Mouse (Mus musculus): ENCODE data around the gene Ier5. TPM values are rescaled to one million over a fixed set of nuclear protein-coding genes. Genes with fewer than 3 reads are reported as not detected.
A peak's percentile ranks its signal among the peaks of the same experiment; 100 is the strongest.

Ier5 gene
- total RNA-seq, 1 experiment from 2014 or later = 273 TPM

GRCm38 (mm10) chr1:155084839-155085238, 14.6 kb downstream of the Ier5 start:
- no peak for ATAC-seq (ENCODE audit: extremely low read depth, insufficient number of reproducible peaks, low FRiP score, poor library complexity, severe bottlenecking)

DNA sequence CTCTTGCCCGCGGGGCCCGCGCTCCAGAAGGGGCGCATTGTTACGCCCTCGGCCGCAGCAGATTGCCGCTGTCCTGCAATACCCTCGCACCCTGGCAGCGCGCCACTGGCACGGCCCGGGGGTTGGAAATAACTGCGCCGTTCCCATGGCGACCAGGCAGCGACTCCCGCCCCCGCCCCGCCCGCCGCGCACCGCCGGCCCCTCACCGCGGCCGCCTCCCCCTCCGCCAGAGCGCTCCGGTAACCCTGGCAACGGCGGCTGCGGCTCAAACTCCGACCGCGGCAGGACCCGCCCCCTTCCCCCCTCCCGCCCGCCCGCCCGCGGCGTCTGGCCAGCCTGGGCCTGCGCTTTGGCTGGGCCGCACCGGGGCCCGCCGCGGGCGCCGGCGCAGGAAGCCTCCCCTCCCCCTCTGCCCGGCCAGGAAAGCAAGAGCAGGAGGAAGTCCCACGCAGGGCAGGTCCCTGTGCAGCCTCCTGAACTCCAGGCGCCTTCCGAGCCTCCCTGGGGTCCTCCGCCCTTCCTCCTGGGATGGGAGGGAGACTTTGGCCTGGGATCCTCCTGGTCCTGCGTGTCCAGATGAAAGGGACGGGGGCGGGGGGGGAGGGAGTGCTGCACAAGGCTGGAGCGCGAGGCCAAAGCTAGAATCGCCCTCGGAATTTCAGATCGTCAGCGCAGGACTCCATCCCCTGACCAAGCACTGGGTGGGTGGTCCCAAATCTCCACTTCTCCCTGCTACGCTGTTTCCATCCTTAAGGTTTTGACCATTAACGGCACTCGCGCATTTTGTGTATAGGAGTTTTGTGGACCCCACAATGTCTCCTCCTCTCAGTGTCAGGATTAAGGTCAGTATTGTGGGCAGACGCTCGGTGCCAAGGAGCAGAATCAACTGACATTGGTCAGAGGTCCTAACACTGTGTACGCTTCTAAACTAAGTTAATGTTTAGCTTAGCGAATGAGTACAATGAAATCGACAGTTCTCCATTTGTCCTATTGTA, 15.9 kb downstream of the Ier5 start:
- ATAC-seq (ENCODE audit: extremely low read depth, insufficient number of reproducible peaks, low FRiP score, poor library complexity, severe bottlenecking) = peak; percentile 82

GRCm38 (mm10) chr1:155082965-155083268, 16.5 kb downstream of the Ier5 start:
- no peak for ATAC-seq (ENCODE audit: extremely low read depth, insufficient number of reproducible peaks, low FRiP score, poor library complexity, severe bottlenecking)

DNA sequence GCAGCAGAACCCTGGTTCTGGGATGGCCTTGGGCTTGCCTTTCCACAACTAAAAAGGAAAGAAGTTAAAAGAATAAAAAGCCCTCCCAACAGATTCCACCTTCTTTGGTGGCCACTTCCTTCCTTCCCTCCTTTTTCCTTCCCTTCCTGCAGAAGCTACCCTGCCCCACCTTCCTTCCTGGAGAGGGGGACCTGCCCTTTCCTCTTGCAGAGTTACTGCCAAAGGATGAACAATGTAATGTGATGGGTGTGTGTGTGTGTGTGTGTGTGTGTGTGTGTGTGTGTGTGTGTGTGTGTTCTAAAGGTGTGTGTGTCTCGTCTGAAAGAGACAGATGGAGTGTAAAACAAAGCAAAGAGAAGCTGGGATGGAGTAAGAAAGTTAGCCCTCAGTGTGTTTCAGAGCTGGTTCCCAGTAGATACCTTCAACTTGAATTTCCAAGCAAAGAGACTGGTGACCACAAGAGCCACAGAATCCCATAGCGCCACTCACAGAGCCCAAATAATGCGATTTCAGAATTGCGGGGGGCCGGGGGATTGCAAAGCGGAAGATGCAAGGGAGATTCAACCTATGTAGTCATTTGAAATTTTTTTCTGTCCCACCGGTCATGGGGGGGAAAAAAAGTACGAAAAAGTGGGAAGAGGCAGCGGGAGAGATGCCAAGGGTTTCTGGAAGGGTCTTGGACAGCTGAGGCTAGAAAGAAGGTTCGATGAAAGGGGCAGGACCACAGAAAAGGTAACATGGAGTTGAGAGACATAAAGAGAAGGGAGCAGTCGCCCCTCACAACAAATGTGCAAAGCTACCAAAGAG, 17.1 kb downstream of the Ier5 start:
- no peak for ATAC-seq (ENCODE audit: extremely low read depth, insufficient number of reproducible peaks, low FRiP score, poor library complexity, severe bottlenecking)

DNA sequence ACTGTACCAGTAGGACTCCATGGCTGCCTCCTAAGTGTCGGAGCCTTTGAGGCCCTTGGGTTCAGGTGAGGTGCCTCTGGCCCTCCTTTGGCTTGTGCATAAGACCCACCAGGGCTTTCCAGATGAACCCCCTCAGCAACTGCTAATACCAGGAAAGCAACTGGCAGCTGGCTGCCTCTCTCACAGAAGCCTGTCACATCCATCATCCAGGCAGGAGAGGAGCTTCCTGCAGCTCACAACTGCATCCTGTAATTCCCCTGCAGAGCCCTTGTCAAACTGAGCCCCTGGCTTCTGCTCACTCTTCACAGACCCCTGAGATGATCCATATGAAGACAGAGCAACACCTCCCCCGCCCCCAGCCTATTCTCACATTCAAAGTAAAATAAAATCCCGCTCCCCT, 21.8 kb downstream of the Ier5 start:
- no peak for ATAC-seq (ENCODE audit: extremely low read depth, insufficient number of reproducible peaks, low FRiP score, poor library complexity, severe bottlenecking)

DNA sequence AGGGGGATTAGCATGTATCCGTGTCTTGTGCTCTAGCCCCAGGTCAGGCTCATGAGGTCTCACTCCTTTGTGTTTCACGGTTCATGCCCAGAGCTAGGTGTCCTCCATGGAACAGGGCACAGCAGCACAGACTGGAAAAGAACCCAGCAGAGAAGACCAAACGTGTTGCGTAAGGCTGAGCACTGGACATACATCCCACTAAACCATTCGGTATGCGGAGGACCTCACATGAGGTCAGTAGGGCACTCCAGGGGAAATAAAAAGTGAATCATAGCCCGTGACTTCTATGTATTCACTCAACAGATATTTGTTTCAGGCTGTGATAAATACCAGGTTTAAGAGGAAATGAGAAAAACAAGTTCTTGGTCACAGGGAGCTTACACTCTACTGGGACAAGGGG, 23.6 kb downstream of the Ier5 start:
- no peak for ATAC-seq (ENCODE audit: extremely low read depth, insufficient number of reproducible peaks, low FRiP score, poor library complexity, severe bottlenecking)

GRCm38 (mm10) chr1:155074856-155075255, 24.6 kb downstream of the Ier5 start:
- peak; percentile 59; the same call in 1 of the 2 replicates for ATAC-seq (ENCODE audit: extremely low read depth, insufficient number of reproducible peaks, low FRiP score, poor library complexity, severe bottlenecking)

DNA sequence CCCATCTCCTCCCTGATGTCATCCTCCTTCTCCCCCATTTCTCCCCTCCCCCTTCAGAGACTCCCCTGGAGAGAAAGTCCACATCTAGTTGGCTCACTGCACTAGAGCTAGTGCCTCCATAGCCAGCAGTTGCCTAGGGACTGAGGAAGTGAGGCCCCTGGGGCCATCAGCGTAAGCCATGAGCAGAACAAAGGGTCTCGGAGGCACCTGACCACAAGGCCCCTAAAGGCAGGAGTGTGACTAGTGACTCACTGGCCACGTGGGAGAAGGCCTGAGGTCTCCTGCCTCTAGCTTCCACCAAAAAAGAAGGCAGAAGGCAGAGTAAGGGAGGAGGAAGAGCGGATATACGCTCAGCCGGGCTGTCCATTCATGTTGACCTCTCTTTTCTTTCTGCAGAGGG, 25.5 kb downstream of the Ier5 start:
- ATAC-seq (ENCODE audit: extremely low read depth, insufficient number of reproducible peaks, low FRiP score, poor library complexity, severe bottlenecking) = no peak

GRCm38 (mm10) chr1:155073133-155073532, 26.3 kb downstream of the Ier5 start:
- ATAC-seq (ENCODE audit: extremely low read depth, insufficient number of reproducible peaks, low FRiP score, poor library complexity, severe bottlenecking) = no peak

DNA sequence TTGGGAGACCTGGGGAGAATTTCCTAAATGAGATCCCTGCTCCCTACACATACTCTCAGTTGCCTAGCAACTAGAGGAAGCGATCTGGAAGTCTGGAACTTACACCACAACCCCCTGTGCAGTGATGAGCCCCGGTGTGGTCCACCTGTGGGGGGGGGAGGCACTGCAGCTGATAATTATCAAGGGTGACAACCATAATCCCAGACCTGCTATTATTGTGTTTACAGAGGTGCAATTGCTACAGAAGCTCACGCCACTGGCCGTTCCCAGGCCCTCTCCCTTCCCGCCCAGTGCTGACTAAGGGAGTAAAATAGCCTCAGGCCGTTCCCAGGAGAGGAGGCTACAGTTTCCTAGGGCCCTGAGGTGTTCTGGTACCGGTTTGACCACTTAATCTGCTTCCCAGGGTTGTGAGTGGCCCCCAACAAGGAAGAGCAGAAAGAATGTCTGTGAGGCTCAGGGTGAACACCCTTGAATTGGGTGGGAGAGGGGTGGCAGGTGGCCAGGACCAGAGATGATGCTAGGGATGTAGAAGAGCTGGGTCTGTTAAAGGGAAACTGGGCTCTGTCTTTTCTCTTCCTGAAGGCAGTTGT, 28.1 kb downstream of the Ier5 start:
- no peak for ATAC-seq (ENCODE audit: extremely low read depth, insufficient number of reproducible peaks, low FRiP score, poor library complexity, severe bottlenecking)

DNA sequence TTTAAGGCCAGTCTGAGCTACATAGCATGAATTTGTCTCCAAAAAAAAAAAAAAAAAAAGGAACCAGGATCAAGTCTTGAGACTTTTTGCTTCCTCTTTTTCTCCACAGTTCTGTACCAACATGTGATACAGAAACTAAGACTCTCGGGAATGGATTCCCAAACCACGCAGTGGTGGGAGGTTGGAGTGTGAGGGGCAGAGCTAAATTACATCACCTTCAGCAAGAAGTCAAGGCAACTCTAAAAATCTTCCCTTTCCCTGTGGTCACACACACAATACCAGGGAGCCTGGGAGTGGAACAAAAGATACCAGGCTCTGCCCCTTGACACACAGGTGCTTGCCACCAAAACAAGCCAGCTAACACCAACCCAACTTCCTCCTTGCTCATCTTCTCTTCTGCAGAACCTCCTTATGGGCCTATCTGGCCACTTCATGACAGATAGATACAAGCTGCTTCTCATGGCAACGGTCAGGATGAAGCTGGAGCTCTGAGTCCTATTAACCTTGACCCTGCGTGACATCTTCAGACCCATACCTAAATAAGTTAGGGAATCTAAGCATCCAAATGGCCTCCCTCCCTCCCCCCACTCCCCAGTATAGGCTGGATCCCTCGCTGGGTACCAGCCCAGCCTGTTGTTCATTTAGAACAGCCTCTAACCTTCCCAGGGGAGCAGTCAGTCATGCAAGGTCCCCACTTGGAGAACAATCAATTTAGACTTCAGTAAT, 28.7 kb downstream of the Ier5 start:
- peak; percentile 33 for ATAC-seq (ENCODE audit: extremely low read depth, insufficient number of reproducible peaks, low FRiP score, poor library complexity, severe bottlenecking)

- no peak for ATAC-seq (ENCODE audit: extremely low read depth, insufficient number of reproducible peaks, low FRiP score, poor library complexity, severe bottlenecking)
These were observed 29.7 kb downstream of the Ier5 start for GRCm38 (mm10) chr1:155069696-155070095.

DNA sequence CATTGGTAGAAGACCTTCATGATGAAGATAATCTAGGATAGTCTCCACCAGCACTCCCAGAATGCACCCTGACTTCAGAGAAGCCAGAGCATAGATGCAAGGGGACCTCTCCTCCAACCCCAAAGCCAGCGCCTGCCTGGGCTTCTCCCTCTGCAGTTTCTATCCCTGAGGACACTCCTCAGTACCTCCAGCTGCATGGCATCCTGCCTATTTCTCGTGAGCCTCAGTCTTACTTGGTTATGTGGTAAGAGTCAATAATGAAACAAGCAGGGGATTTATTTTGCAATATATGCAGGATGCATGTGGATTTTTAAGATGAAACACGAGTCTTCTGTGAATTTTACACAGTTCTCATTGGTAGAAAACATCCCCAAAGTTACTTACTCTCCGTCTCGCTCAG, 33.2 kb downstream of the Ier5 start:
- no peak for ATAC-seq (ENCODE audit: extremely low read depth, insufficient number of reproducible peaks, low FRiP score, poor library complexity, severe bottlenecking)

DNA sequence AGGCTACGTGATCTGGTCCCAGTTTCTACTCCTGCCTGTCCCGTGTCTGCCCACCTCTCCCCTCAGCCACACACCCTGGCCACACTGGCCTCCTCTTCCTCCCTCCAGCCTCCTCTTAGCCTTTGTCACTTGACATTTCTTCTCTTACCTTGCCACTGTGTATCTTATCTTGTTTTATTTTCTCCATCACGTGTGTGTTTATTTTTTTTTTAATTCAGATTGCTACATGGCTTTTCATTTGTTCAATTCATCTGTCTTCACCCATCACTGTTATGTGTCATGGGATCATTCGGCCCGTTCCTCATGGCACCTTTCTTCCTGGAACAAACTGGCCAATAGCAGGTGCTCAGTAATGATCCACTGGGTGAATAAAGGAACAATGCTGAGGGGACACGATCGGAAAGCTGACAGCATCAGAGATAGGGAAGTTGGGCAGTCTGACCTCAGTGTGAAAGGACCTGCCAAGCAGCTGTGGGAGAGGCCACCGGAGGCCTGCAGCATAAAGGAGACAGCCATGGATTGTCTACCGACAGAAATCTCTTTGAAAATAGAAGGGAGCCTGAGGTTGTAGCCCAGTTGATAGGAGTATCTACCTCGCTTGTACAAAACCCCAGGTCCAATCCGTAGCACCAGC, 34.3 kb downstream of the Ier5 start:
- ATAC-seq (ENCODE audit: extremely low read depth, insufficient number of reproducible peaks, low FRiP score, poor library complexity, severe bottlenecking) = peak; percentile 45; the same call in 1 of the 2 replicates

GRCm38 (mm10) chr1:155064649-155065048, 34.8 kb downstream of the Ier5 start:
- no peak for ATAC-seq (ENCODE audit: extremely low read depth, insufficient number of reproducible peaks, low FRiP score, poor library complexity, severe bottlenecking)

GRCm38 (mm10) chr1:155064111-155064510, 35.3 kb downstream of the Ier5 start:
- ATAC-seq (ENCODE audit: extremely low read depth, insufficient number of reproducible peaks, low FRiP score, poor library complexity, severe bottlenecking) = no peak

DNA sequence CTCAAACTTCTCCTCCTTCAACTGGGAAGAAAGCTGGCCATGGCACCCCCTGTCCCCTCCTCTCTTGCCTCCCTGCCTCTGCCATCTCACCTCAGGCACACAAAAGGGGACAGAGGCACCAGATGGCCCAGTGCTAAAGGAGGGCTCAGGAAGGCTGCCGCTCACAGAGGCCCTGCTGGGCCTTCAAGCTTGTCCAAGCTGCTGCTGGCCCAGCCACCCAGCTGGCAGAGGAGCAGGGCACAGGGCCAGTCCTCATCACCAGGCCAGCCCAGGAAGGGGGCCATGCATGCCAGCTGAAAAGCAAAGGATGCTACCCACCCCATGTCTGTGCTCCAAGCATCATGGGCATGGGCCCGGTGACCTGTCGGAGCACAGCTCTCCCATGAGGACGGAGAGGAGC, 36.5 kb downstream of the Ier5 start:
- no peak for ATAC-seq (ENCODE audit: extremely low read depth, insufficient number of reproducible peaks, low FRiP score, poor library complexity, severe bottlenecking)

DNA sequence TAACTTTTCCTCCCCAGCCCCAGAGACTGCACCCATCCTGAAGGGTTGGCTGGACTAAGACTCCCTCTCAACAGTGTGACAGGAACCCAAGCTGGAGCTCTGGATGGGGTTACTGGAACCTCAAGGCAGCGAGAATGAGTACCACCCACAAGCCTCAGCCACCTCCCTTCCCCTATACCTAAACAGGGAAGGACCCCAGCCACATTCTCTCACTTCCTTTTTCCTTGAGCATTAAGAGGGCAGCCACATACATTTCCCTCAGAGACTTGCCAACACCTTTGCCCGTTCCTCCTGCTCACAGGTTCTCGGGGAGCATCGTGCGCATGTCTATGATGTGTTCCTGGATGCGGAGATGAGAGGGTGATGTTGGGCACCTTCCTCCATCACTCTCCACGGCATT, 37.4 kb downstream of the Ier5 start:
- ATAC-seq (ENCODE audit: extremely low read depth, insufficient number of reproducible peaks, low FRiP score, poor library complexity, severe bottlenecking) = peak; percentile 42; the same call in 1 of the 2 replicates

All from neutrophil, adult 5-6 weeks (primary cell).